Mouse (Mus musculus) CH12.LX (cell line): Measurements from ENCODE around the gene Ttc39b. TPM values are rescaled to one million over a fixed set of nuclear protein-coding genes. Genes with fewer than 3 reads are reported as not detected.

Source experiments
- DNase-seq: peaks from one replicate; pipeline ENCODE4 v3.0.0-alpha.2; 2013; ENCODE audit errors: extremely low read depth
- H3K27ac ChIP-seq: 2 replicates; pipeline ENCODE4 v1.5.1; 2012; ENCODE audit warnings: low read depth, mild to moderate bottlenecking, control low read depth, moderate library complexity; ENCODE audit not compliant: insufficient read depth
- H3K27me3 ChIP-seq: replicated peaks from 2 replicates; pipeline ENCODE3; 2012; ENCODE audit warnings: inconsistent platforms
- H3K36me3 ChIP-seq, 2 experiments: replicated peaks in 1 of 2; 2 replicates each; pipeline versions ENCODE3 to v1.6.1; 2012; ENCODE audit warnings: inconsistent platforms in 1 of 2, low read length in 1 of 2, mild to moderate bottlenecking in 1 of 2, mixed read lengths in 1 of 2, moderate library complexity in 1 of 2; ENCODE audit not compliant: control insufficient read depth in 1 of 2, insufficient read depth in 1 of 2
- H3K4me1 ChIP-seq, 2 experiments: 2 replicates each; pipeline ENCODE4 v1.6.1; 2012; ENCODE audit warnings: inconsistent platforms in 1 of 2, moderate library complexity in 1 of 2; ENCODE audit not compliant: insufficient read depth in 2 of 2, control insufficient read depth in 1 of 2
- H3K4me2 ChIP-seq: 2 replicates; pipeline ENCODE4 v1.6.1; 2012; ENCODE audit warnings: low read depth, mild to moderate bottlenecking, control low read depth; ENCODE audit not compliant: poor library complexity, insufficient read depth, severe bottlenecking
- H3K4me3 ChIP-seq, 3 experiments: fragments of 150-350 bp in 1 of 3; sonication (generic) in 1 of 3; replicated peaks in 1 of 3; 2 replicates each; pipeline versions ENCODE3 to v1.5.1; 2011 to 2012; ENCODE audit warnings: low read depth in 2 of 3, low read length in 2 of 3, mild to moderate bottlenecking in 2 of 3, moderate library complexity in 2 of 3, control low read depth in 1 of 3, improper control_type of control experiment in 1 of 3, inconsistent platforms in 1 of 3, mixed read lengths in 1 of 3; ENCODE audit not compliant: poor library complexity in 1 of 3
- H3K79me2 ChIP-seq: replicated peaks from 2 replicates; pipeline ENCODE4 v1.6.1; 2012; ENCODE audit warnings: mild to moderate bottlenecking, moderate library complexity; ENCODE audit not compliant: control insufficient read depth, poor library complexity, insufficient read depth, severe bottlenecking; ENCODE audit errors: extremely low read depth
- H3K9ac ChIP-seq: 2 replicates; pipeline ENCODE4 v1.6.1; 2012; ENCODE audit warnings: low read depth, mild to moderate bottlenecking, control low read depth, moderate library complexity; ENCODE audit not compliant: insufficient read depth
- H3K9me3 ChIP-seq: replicated peaks from 2 replicates; pipeline ENCODE3; 2012; ENCODE audit warnings: low read length, inconsistent platforms, mixed read lengths
- CHD1 ChIP-seq: IDR thresholded peaks from 2 replicates; pipeline ENCODE4 v1.6.1; 2012; ENCODE audit warnings: low read depth, low read length, improper control_type of control experiment, inconsistent platforms
- CHD2 ChIP-seq: IDR thresholded peaks from 2 replicates; pipeline ENCODE4 v1.6.1; 2011; ENCODE audit warnings: low read length, improper control_type of control experiment
- E2F4 ChIP-seq: IDR thresholded peaks from 2 replicates; pipeline ENCODE4 v1.6.1; 2011; ENCODE audit warnings: low read depth, low read length, improper control_type of control experiment; ENCODE audit not compliant: insufficient replicate concordance
- ELF1 ChIP-seq: IDR thresholded peaks from 2 replicates; pipeline ENCODE4 v1.6.1; 2014; ENCODE audit warnings: low read depth, mild to moderate bottlenecking, inconsistent platforms, low read length, improper control_type of control experiment
- HCFC1 ChIP-seq: IDR thresholded peaks from 2 replicates; pipeline ENCODE4 v1.6.1; 2012; ENCODE audit warnings: low read depth, mild to moderate bottlenecking, inconsistent platforms, low read length, improper control_type of control experiment
- IRF4 ChIP-seq: IDR thresholded peaks from 2 replicates; pipeline ENCODE4 v1.6.1; 2014; ENCODE audit warnings: low read depth, mild to moderate bottlenecking, inconsistent platforms, low read length, improper control_type of control experiment
- MAFK ChIP-seq: IDR thresholded peaks from 2 replicates; pipeline ENCODE4 v1.6.1; 2011; ENCODE audit warnings: low read length, improper control_type of control experiment; ENCODE audit not compliant: insufficient replicate concordance
- MAX ChIP-seq: IDR thresholded peaks from 2 replicates; pipeline ENCODE4 v1.6.1; 2011; ENCODE audit warnings: low read length, improper control_type of control experiment
- MXI1 ChIP-seq: IDR thresholded peaks from 2 replicates; pipeline ENCODE4 v1.6.1; 2011; ENCODE audit warnings: mild to moderate bottlenecking, low read depth, low read length, improper control_type of control experiment
- NELFE ChIP-seq: IDR thresholded peaks from 2 replicates; pipeline ENCODE4 v1.6.1; 2011; ENCODE audit warnings: low read depth, low read length, improper control_type of control experiment
- NRF1 ChIP-seq: IDR thresholded peaks from 2 replicates; pipeline ENCODE4 v1.6.1; 2014; ENCODE audit warnings: low read depth, mild to moderate bottlenecking, inconsistent platforms, low read length, improper control_type of control experiment, moderate library complexity
- POLR2AphosphoS2 ChIP-seq: IDR thresholded peaks from 2 replicates; pipeline ENCODE4 v1.6.1; 2011; ENCODE audit warnings: low read depth, low read length, improper control_type of control experiment
- RAD21 ChIP-seq: IDR thresholded peaks from 2 replicates; pipeline ENCODE4 v1.6.1; 2011; ENCODE audit warnings: low read depth, mild to moderate bottlenecking, low read length, improper control_type of control experiment, moderate library complexity
- TBP ChIP-seq: conservative IDR thresholded peaks from 2 replicates; pipeline ENCODE4 v1.6.1; 2011; ENCODE audit warnings: low read depth, low read length, improper control_type of control experiment
- UBTF ChIP-seq: IDR thresholded peaks from 2 replicates; pipeline ENCODE4 v1.6.1; 2012; ENCODE audit warnings: low read depth, mild to moderate bottlenecking, inconsistent platforms, low read length, improper control_type of control experiment, moderate library complexity
- USF1 ChIP-seq: IDR thresholded peaks from 2 replicates; pipeline ENCODE4 v1.6.1; 2014; ENCODE audit warnings: low read depth, mild to moderate bottlenecking, inconsistent platforms, low read length, improper control_type of control experiment
- ZMIZ1 ChIP-seq: IDR thresholded peaks from 2 replicates; pipeline ENCODE4 v1.6.1; 2012; ENCODE audit warnings: low read depth, mild to moderate bottlenecking, inconsistent platforms, low read length, improper control_type of control experiment
- dilution Hi-C: fragments of 300-500 bp; cut with MboI; formaldehyde crosslinking; loops from 2 replicates; pipeline ENCODE4 v1.14.3; 2020; ENCODE audit warnings: low sequenced_read_pairs; ENCODE audit not compliant: extremely low pct_unique_long_range_greater_than_20kb, extremely low pct_ligation_motif_present
- in situ Hi-C: fragments of 300-500 bp; cut with MboI; formaldehyde crosslinking; loops from 3 replicates; pipeline ENCODE4 v1.14.3; 2019; ENCODE audit warnings: low sequenced_read_pairs, low pct_ligation_motif_present, low pct_unique_long_range_greater_than_20kb, mixed read lengths
- polyA plus RNA-seq: library from polyadenylated mRNA; unstranded; fragments of >175 nt; gene quantifications from 2 replicates; pipeline ENCODE4 v1.2.1, GENCODE M21; 2012; ENCODE audit warnings: low read depth; ENCODE audit not compliant: insufficient read length
- total RNA-seq, 2 experiments: library from RNA; depleted of rRNA; stranded (reverse); fragments of 300-350 nt in 1 of 2; fragments of >200 nt in 1 of 2; gene quantifications; 2 replicates each; pipeline ENCODE4 v1.2.3; 2012 to 2014

Gene Ttc39b
- total and polyA plus RNA-seq, 3 experiments, result 12.6 to 16.7 (median 15.7) TPM

DNA sequence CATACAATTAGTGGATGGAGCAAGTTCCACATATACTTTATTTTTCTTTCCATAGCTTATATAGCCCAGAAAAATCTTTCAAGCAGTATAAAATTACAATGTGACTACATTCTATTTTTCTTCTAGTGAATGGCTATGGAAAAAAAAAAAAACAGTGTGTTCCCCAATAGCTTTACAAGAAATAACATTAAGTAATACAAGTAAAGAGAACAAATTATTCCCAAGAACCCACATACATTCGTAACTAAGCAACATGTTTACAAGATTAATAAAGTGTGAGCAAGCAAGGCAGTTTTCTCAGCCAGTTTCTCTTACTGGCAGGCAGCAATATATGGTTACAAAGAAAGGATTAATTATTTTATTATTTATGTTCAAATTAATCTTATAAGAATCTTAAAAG lies 33.7 kb upstream of the Ttc39b start:
- peaks cover 3 to 9% of the 10 kb centered on the region in 2 experiments for H3K4me1 ChIP-seq
- H3K4me3 ChIP-seq, result no peak overlapping the region
- no peak for TF ChIP-seq POLR2AphosphoS2
- no peak for TF ChIP-seq MAX
- no peak for TF ChIP-seq TBP
- no peak for TF ChIP-seq MAFK
- no peak for TF ChIP-seq UBTF
- TF ChIP-seq CHD2, result no peak
- TF ChIP-seq NRF1, result no peak
- no peak for TF ChIP-seq RAD21
- no peak for TF ChIP-seq E2F4
- no peak for TF ChIP-seq ZMIZ1
- TF ChIP-seq HCFC1, result no peak
- TF ChIP-seq ELF1, result no peak
- TF ChIP-seq MXI1, result no peak
- no peak for TF ChIP-seq IRF4
- no peak for TF ChIP-seq CHD1
- TF ChIP-seq USF1, result no peak
- H3K36me3 ChIP-seq, result no peaks in the 10 kb centered on the region
- no peak overlapping the region for H3K27ac ChIP-seq
- H3K27me3 ChIP-seq, result no peaks in the 10 kb centered on the region
- in situ Hi-C loops, result no loop called here
- no peak overlapping the region for H3K4me2 ChIP-seq
- dilution Hi-C loops, result no loop called here
- no peak for DNase-seq
- no peaks in the 10 kb centered on the region for H3K79me2 ChIP-seq
- H3K9ac ChIP-seq, result no peak overlapping the region
- H3K9me3 ChIP-seq, result peaks cover 16% of the 10 kb centered on the region

DNA sequence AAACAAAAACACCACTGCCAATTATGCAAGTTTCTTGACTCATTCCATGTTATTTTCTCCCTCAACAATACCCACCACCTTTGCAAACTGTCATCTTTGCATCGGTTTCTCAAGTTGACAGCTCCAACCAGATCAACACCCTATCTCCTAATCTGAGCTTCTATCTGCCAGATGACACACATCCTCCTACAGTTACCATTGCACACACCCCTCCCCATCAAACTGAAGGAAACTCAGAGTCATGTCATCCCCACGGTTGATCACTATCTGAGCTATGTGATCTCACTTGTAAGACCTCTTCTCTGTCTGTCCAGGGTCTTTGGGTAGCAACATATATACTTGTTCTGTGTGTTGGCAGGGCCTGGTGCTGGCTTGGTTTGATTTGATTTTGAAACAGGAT lies 30.7 kb upstream of the Ttc39b start:
- Histone ChIP-seq H3K9ac (no peak overlapping the region), H3K4me3 (no peak overlapping the region), H3K36me3 (no peaks in the 10 kb centered on the region), H3K4me2 (no peak overlapping the region), H3K79me2 (no peaks in the 10 kb centered on the region), H3K4me1 (peaks cover 3 to 9% of the 10 kb centered on the region in 2 experiments), H3K27ac (no peak overlapping the region), H3K9me3 (peaks cover 11% of the 10 kb centered on the region), H3K27me3 (no peaks in the 10 kb centered on the region)
- in situ Hi-C loops, result no loop called here
- TF ChIP-seq MXI1 (no peak), MAFK (no peak), ELF1 (no peak), NRF1 (no peak), RAD21 (no peak), NELFE (no peak)
- no peak for DNase-seq
- dilution Hi-C loops, result no loop called here
